In the genomic region with DNA sequence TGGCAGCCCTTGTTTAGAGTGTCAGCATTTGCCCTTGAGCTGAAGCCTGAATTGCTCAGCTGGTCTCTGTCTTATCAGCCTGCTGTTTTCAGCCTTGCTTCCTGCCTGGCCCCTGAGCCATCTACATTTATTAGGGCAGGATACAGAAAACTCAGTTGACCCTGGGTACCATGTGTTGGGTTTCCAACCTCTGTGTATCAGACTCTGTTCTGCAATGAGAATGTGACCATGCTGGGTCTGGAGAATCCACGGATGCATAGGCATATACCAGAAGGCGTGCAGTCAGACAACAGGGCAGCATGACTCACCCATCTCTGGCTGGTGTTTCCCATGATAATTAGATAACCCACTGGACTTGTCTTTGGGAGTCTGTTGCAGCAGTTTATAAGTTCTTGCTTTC, we compare ENCODE assay signal across 18 mouse cellular contexts. TPM values are rescaled to one million over a fixed set of nuclear protein-coding genes. Genes with fewer than 3 reads are reported as not detected.
DNase-seq lines count a peak whose midpoint lies in the region; ATAC-seq and TF ChIP-seq lines count a peak whose summit lies in the region.
"Had no signal": no experiment of that assay in that cellular context is flagged by ENCODE, and none has a peak within 500 bp of the region (broad histone marks: within the 10 kb centered on the region; RNA-seq: fewer than 3 reads in every experiment).

No protein-coding gene starts in this region.

- H3K27ac ChIP-seq in liver, embryonic 12.5 days, result no peak overlapping the region
- no peak overlapping the region for H3K27ac ChIP-seq in liver, postnatal 0 days (ENCODE audit: low read depth)
- no peak overlapping the region for H3K27ac ChIP-seq in hindbrain, embryonic 12.5 days
- H3K27ac ChIP-seq: liver, embryonic 14.5 days; midbrain, embryonic 10.5 days; neural tube, embryonic 13.5 days; stomach, embryonic 15.5 days had no signal

- no peaks in the 10 kb centered on the region for H3K36me3 ChIP-seq in liver, embryonic 12.5 days
- H3K36me3 ChIP-seq in liver, postnatal 0 days (replicated peaks; ENCODE audit: insufficient read depth, low read length), result no peaks in the 10 kb centered on the region
- H3K36me3 ChIP-seq in hindbrain, embryonic 12.5 days, result no peaks in the 10 kb centered on the region
- H3K36me3 ChIP-seq: midbrain, embryonic 10.5 days; neural tube, embryonic 13.5 days; stomach, embryonic 15.5 days had no signal

- no peak for TF ChIP-seq CTCF in liver, postnatal 0 days (IDR thresholded peaks at IDR 0.05; ENCODE audit: low read depth)

- peak; percentile 58; the same call in 1 of the 2 replicates for ATAC-seq in liver, embryonic 12.5 days
- ATAC-seq in liver, postnatal 0 days, result no peak
- 0 out of 2 replicates have a peak, but pooled peaks have one; percentile 42 for ATAC-seq in megakaryocyte progenitor cell, adult 5-6 weeks (replicated peaks; ENCODE audit: poor library complexity)
- ATAC-seq in hindbrain, embryonic 12.5 days (ENCODE audit: low FRiP score), result no peak
- ATAC-seq: lung, postnatal 0 days had no signal

- no peak overlapping the region for H3K4me3 ChIP-seq in liver, embryonic 12.5 days
- H3K4me3 ChIP-seq in liver, postnatal 0 days (ENCODE audit: low read depth, low read length), result no peak overlapping the region
- H3K4me3 ChIP-seq in hindbrain, embryonic 12.5 days, result no peak overlapping the region
- H3K4me3 ChIP-seq: midbrain, embryonic 10.5 days; neural tube, embryonic 13.5 days; stomach, embryonic 15.5 days had no signal

- intact Hi-C loops in heart, postnatal 36 days (cut with DNase I), result no loop called here

- no peak overlapping the region for H3K9ac ChIP-seq in liver, embryonic 12.5 days
- no peak overlapping the region for H3K9ac ChIP-seq in liver, postnatal 0 days (replicated peaks)
- no peak overlapping the region for H3K9ac ChIP-seq in hindbrain, embryonic 12.5 days
- H3K9ac ChIP-seq: liver, embryonic 14.5 days; neural tube, embryonic 13.5 days; stomach, embryonic 15.5 days had no signal

- peak; percentile 73 for DNase-seq in heart, adult 11 months
- no peak for DNase-seq in heart, postnatal 36 days
- no peak for DNase-seq in liver, postnatal 0 days
- peak; percentile 27 to 28 for DNase-seq in adrenal gland, postnatal 36 days
- no peak for DNase-seq in cerebellum, postnatal 10 days
- DNase-seq: cerebellum, postnatal 25 days; layer of hippocampus, postnatal 36 days; left cerebral cortex, postnatal 4 days; right cerebral cortex, postnatal 14 days; thymus, adult 2 months had no signal

- H3K27me3 ChIP-seq in liver, embryonic 12.5 days (replicated peaks), result no peaks in the 10 kb centered on the region
- H3K27me3 ChIP-seq in liver, postnatal 0 days (ENCODE audit: insufficient read depth, low read length), result no peaks in the 10 kb centered on the region
- H3K27me3 ChIP-seq in hindbrain, embryonic 12.5 days, result no peaks in the 10 kb centered on the region
- H3K27me3 ChIP-seq: neural tube, embryonic 13.5 days; stomach, embryonic 15.5 days had no signal

- H3K4me1 ChIP-seq in liver, embryonic 12.5 days, result peaks cover 15% of the 10 kb centered on the region
- peaks cover 3% of the 10 kb centered on the region; the same call in 1 of the 2 replicates for H3K4me1 ChIP-seq in liver, postnatal 0 days (ENCODE audit: insufficient read depth)
- H3K4me1 ChIP-seq in hindbrain, embryonic 12.5 days, result no peaks in the 10 kb centered on the region
- H3K4me1 ChIP-seq: midbrain, embryonic 10.5 days; neural tube, embryonic 13.5 days; stomach, embryonic 15.5 days had no signal

- 10% methylated on average over 2 of the region's 2 CpGs for WGBS in liver, embryonic 12.5 days (ENCODE audit: insufficient replicate concordance)
- 42% methylated on average over 2 of the region's 2 CpGs for WGBS in liver, postnatal 0 days (ENCODE audit: insufficient replicate concordance)
- 79% methylated on average over 2 of the region's 2 CpGs for WGBS in hindbrain, embryonic 12.5 days

- no peak for TF ChIP-seq EP300 in liver, postnatal 0 days (IDR thresholded peaks at IDR 0.05; ENCODE audit: low read depth)

- no peaks in the 10 kb centered on the region; the same call in 1 of the 2 replicates for H3K9me3 ChIP-seq in liver, embryonic 12.5 days (replicated peaks)
- 0 out of 2 replicates have a peak, but pooled peaks cover 8% of the 10 kb centered on the region for H3K9me3 ChIP-seq in liver, postnatal 0 days (ENCODE audit: low read length)
- 0 out of 2 replicates have a peak, but pooled peaks cover 3% of the 10 kb centered on the region for H3K9me3 ChIP-seq in hindbrain, embryonic 12.5 days (replicated peaks)
- H3K9me3 ChIP-seq: neural tube, embryonic 13.5 days; stomach, embryonic 15.5 days had no signal

- 0 out of 2 replicates have a peak overlapping the region, but pooled peaks have one; percentile 8 for H3K4me2 ChIP-seq in liver, embryonic 12.5 days
- no peak overlapping the region for H3K4me2 ChIP-seq in liver, postnatal 0 days (ENCODE audit: low read depth, low read length)
- H3K4me2 ChIP-seq in hindbrain, embryonic 12.5 days (replicated peaks), result no peak overlapping the region
- H3K4me2 ChIP-seq: neural tube, embryonic 13.5 days; stomach, embryonic 15.5 days had no signal

RNA-seq across cellular contexts. Expression of gene Siah2, which starts 21.8 kb away (rescaled TPM):
- total RNA-seq in heart, postnatal 36 days (2021), result 10 to 100 TPM in 1 of 2 experiments, 1 to 10 TPM in 1; 7.5 to 12.5 TPM
- polyA plus RNA-seq in liver, embryonic 12.5 days (2016; fragmentation: Nextera tagmentation; extraction: Ambion mirVana), result 5.6 TPM in 2 replicates
- 7.1 and 8.6 TPM in 2 replicates for polyA plus RNA-seq in liver, postnatal 0 days (2015; fragmentation: Nextera tagmentation; extraction: Ambion mirVana)
- 10 to 100 TPM; 29.5 to 30.1 TPM for total RNA-seq in adrenal gland, postnatal 36 days (2021)
- 16.0 and 21.2 TPM in 2 replicates for total RNA-seq in megakaryocyte progenitor cell, adult 5-6 weeks (2015)
- total RNA-seq in megakaryocyte progenitor cell, adult 5-6 weeks (2017), result 7.0 and 10.5 TPM in 2 replicates
- polyA plus RNA-seq in hindbrain, embryonic 12.5 days (2016; fragmentation: Nextera tagmentation; extraction: Ambion mirVana), result 7.6 and 7.8 TPM in 2 replicates

Comparison
In these comparisons a context has a peak if more than half of its experiments do, and no peak if none do; other contexts are left out.
1. DNase-seq: peak in heart, adult 11 months (single experiment) and adrenal gland, postnatal 36 days (2 of 2); none in heart, postnatal 36 days (0 of 2), liver, postnatal 0 days (single experiment) and cerebellum, postnatal 10 days (0 of 2).
2. ATAC-seq: peak in liver, embryonic 12.5 days (single experiment) and megakaryocyte progenitor cell, adult 5-6 weeks (single experiment); none in liver, postnatal 0 days (single experiment) and hindbrain, embryonic 12.5 days (single experiment).